Mouse (Mus musculus) right cerebral cortex, adult 2 months (tissue): Measurements from ENCODE around the gene Rnf180.
A peak's percentile ranks its signal among the peaks of the same experiment; 100 is the strongest.
"Not testable (repeated sequence)": the region's sequence is repeated elsewhere in the genome, so short reads cannot be mapped to it uniquely, and the experiment has no call there.

Experiments used
- DNase-seq, 2 experiments: peaks; one replicate each; pipeline ENCODE4 v3.0.0; 2021 to 2022; ENCODE audit warnings: low spot score in 2 of 2

The Rnf180 gene

GRCm38 (mm10) chr13:105294715-105295114, at the start of gene Rnf180:
Rnf180 (minus strand) TSS chr13:105294815.
- DNase-seq: no peak

- no peak for DNase-seq
Observed at GRCm38 (mm10) chr13:105331199-105331968, 36.8 kb upstream of the Rnf180 start.

- DNase-seq: no peak
Observed at GRCm38 (mm10) chr13:105326946-105327345, 32.3 kb upstream of the Rnf180 start.

- DNase-seq: no peak
Observed at GRCm38 (mm10) chr13:105316926-105317325, 22.3 kb upstream of the Rnf180 start.

GRCm38 (mm10) chr13:105316009-105316408, 21.4 kb upstream of the Rnf180 start:
- no peak for DNase-seq

GRCm38 (mm10) chr13:105312763-105313162, 18.1 kb upstream of the Rnf180 start:
- DNase-seq: no peak

GRCm38 (mm10) chr13:105310562-105310961, 15.9 kb upstream of the Rnf180 start:
- DNase-seq: not testable (repeated sequence)

GRCm38 (mm10) chr13:105305513-105305912, 10.9 kb upstream of the Rnf180 start:
- no peak for DNase-seq

GRCm38 (mm10) chr13:105304054-105304453, 9.4 kb upstream of the Rnf180 start:
- DNase-seq: no peak

GRCm38 (mm10) chr13:105300009-105300346, 5.4 kb upstream of the Rnf180 start:
- no peak for DNase-seq

GRCm38 (mm10) chr13:105299162-105300008, 4.8 kb upstream of the Rnf180 start:
- DNase-seq: no peak

GRCm38 (mm10) chr13:105293781-105294667, 591 bp downstream of the Rnf180 start:
- peak; percentile 56 to 60 for DNase-seq

- peak; percentile 55 to 63 for DNase-seq
Observed at GRCm38 (mm10) chr13:105291816-105292215, 2.8 kb downstream of the Rnf180 start.

GRCm38 (mm10) chr13:105290594-105290993, 4.0 kb downstream of the Rnf180 start:
- no peak for DNase-seq

- no peak for DNase-seq
Observed at GRCm38 (mm10) chr13:105290021-105290420, 4.6 kb downstream of the Rnf180 start.

- DNase-seq: no peak
Observed at GRCm38 (mm10) chr13:105279397-105280018, 15.1 kb downstream of the Rnf180 start.

- no peak for DNase-seq
Observed at GRCm38 (mm10) chr13:105270394-105271094, 24.1 kb downstream of the Rnf180 start.

- DNase-seq: no peak
Observed at GRCm38 (mm10) chr13:105267464-105267863, 27.2 kb downstream of the Rnf180 start.

- DNase-seq: peak; percentile 68 to 80
Observed at GRCm38 (mm10) chr13:105266746-105267145, 27.9 kb downstream of the Rnf180 start.

GRCm38 (mm10) chr13:105256757-105257433, 37.7 kb downstream of the Rnf180 start:
- DNase-seq: no peak
